Mouse (Mus musculus): ENCODE results near the gene Onecut1. TPM values are rescaled to one million over a fixed set of nuclear protein-coding genes. Genes with fewer than 3 reads are reported as not detected.

Onecut1 gene
- polyA plus RNA-seq, 1 experiment from 2014 or later: 0.11 TPM

- H3K27me3 ChIP-seq: peaks cover 96% of the 10 kb centered on the region
- H3K4me3 ChIP-seq (replicated peaks): no peak overlapping the region
- H3K36me3 ChIP-seq: no peaks in the 10 kb centered on the region
- WGBS: 4% methylated on average over 5 of the region's 5 CpGs
- H3K4me2 ChIP-seq (replicated peaks): no peak overlapping the region
- ATAC-seq (ENCODE audit: insufficient number of reproducible peaks, low FRiP score, low TSS enrichment, low read depth): no peak
- no peak overlapping the region for H3K9ac ChIP-seq
- H3K27ac ChIP-seq (replicated peaks): no peak overlapping the region
- no peaks in the 10 kb centered on the region for H3K9me3 ChIP-seq (replicated peaks)
- peaks cover 13% of the 10 kb centered on the region for H3K4me1 ChIP-seq
These were observed 11.0 kb upstream of the Onecut1 start for GRCm38 (mm10) chr9:74850781-74851145.

- H3K27me3 ChIP-seq: peaks cover 95% of the 10 kb centered on the region
- no peak for ATAC-seq (ENCODE audit: insufficient number of reproducible peaks, low FRiP score, low TSS enrichment, low read depth)
- 2% methylated on average over 5 of the region's 5 CpGs for WGBS
These were observed 10.1 kb upstream of the Onecut1 start for GRCm38 (mm10) chr9:74851601-74852000.

GRCm38 (mm10) chr9:74852361-74852760 lies 9.4 kb upstream of the Onecut1 start:
- Histone ChIP-seq H3K4me1 (peaks cover 13% of the 10 kb centered on the region), H3K36me3 (no peaks in the 10 kb centered on the region)
- WGBS: 0% methylated on average over 4 of the region's 4 CpGs

More at GRCm38 (mm10) chr9:74851601-74852000, 10.1 kb upstream of the Onecut1 start:
- Histone ChIP-seq H3K27ac (replicated peaks) (no peak overlapping the region), H3K4me3 (replicated peaks) (no peak overlapping the region), H3K9me3 (replicated peaks) (no peaks in the 10 kb centered on the region), H3K36me3 (no peaks in the 10 kb centered on the region), H3K4me2 (replicated peaks) (no peak overlapping the region), H3K9ac (no peak overlapping the region), H3K4me1 (peaks cover 13% of the 10 kb centered on the region)

GRCm38 (mm10) chr9:74853191-74854072 lies 8.3 kb upstream of the Onecut1 start:
- WGBS: under 1% methylated on average over 28 of the region's 28 CpGs
- Histone ChIP-seq H3K27me3 (peaks cover 97% of the 10 kb centered on the region), H3K4me2 (replicated peaks) (no peak overlapping the region), H3K4me1 (peaks cover 11% of the 10 kb centered on the region), H3K9ac (no peak overlapping the region), H3K36me3 (no peaks in the 10 kb centered on the region), H3K9me3 (replicated peaks) (no peaks in the 10 kb centered on the region), H3K27ac (replicated peaks) (no peak overlapping the region), H3K4me3 (replicated peaks) (no peak overlapping the region)
- no peak for ATAC-seq (ENCODE audit: insufficient number of reproducible peaks, low FRiP score, low TSS enrichment, low read depth)

More at GRCm38 (mm10) chr9:74852361-74852760, 9.4 kb upstream of the Onecut1 start:
- Histone ChIP-seq H3K4me2 (replicated peaks) (no peak overlapping the region), H3K27ac (replicated peaks) (no peak overlapping the region), H3K9ac (no peak overlapping the region), H3K4me3 (replicated peaks) (no peak overlapping the region), H3K27me3 (peaks cover 95% of the 10 kb centered on the region), H3K9me3 (replicated peaks) (no peaks in the 10 kb centered on the region)
- ATAC-seq (ENCODE audit: insufficient number of reproducible peaks, low FRiP score, low TSS enrichment, low read depth): no peak

- H3K36me3 ChIP-seq: no peaks in the 10 kb centered on the region
- H3K4me1 ChIP-seq: peaks cover 4% of the 10 kb centered on the region
- WGBS: under 1% methylated on average over 25 of the region's 25 CpGs
- H3K27me3 ChIP-seq: peaks cover 97% of the 10 kb centered on the region
- no peaks in the 10 kb centered on the region for H3K9me3 ChIP-seq (replicated peaks)
- no peak for ATAC-seq (ENCODE audit: insufficient number of reproducible peaks, low FRiP score, low TSS enrichment, low read depth)
- H3K4me3 ChIP-seq (replicated peaks): no peak overlapping the region
- H3K27ac ChIP-seq (replicated peaks): no peak overlapping the region
- H3K4me2 ChIP-seq (replicated peaks): no peak overlapping the region
- no peak overlapping the region for H3K9ac ChIP-seq
These were observed 7.6 kb upstream of the Onecut1 start for GRCm38 (mm10) chr9:74854073-74854591.

GRCm38 (mm10) chr9:74855446-74855845 lies 6.3 kb upstream of the Onecut1 start:
- Histone ChIP-seq H3K27ac (replicated peaks) (no peak overlapping the region), H3K9me3 (replicated peaks) (no peaks in the 10 kb centered on the region), H3K4me3 (replicated peaks) (no peak overlapping the region), H3K4me2 (replicated peaks) (no peak overlapping the region), H3K27me3 (peaks cover 97% of the 10 kb centered on the region), H3K4me1 (no peaks in the 10 kb centered on the region), H3K9ac (no peak overlapping the region), H3K36me3 (no peaks in the 10 kb centered on the region)
- 6% methylated on average over 4 of the region's 4 CpGs for WGBS
- ATAC-seq (ENCODE audit: insufficient number of reproducible peaks, low FRiP score, low TSS enrichment, low read depth): no peak

- H3K4me2 ChIP-seq (replicated peaks): no peak overlapping the region
- H3K27me3 ChIP-seq: peaks cover 97% of the 10 kb centered on the region
- H3K9me3 ChIP-seq (replicated peaks): no peaks in the 10 kb centered on the region
- no peak for ATAC-seq (ENCODE audit: insufficient number of reproducible peaks, low FRiP score, low TSS enrichment, low read depth)
- H3K4me3 ChIP-seq (replicated peaks): no peak overlapping the region
- peaks cover 10% of the 10 kb centered on the region for H3K4me1 ChIP-seq
- H3K27ac ChIP-seq (replicated peaks): no peak overlapping the region
- H3K36me3 ChIP-seq: no peaks in the 10 kb centered on the region
- 3% methylated on average over 28 of the region's 28 CpGs for WGBS
- H3K9ac ChIP-seq: no peak overlapping the region
These were observed 4.9 kb upstream of the Onecut1 start for GRCm38 (mm10) chr9:74856578-74857507.

GRCm38 (mm10) chr9:74857508-74857840 lies 4.2 kb upstream of the Onecut1 start:
- H3K27ac ChIP-seq (replicated peaks): no peak overlapping the region
- no peak overlapping the region for H3K9ac ChIP-seq
- peaks cover 16% of the 10 kb centered on the region for H3K4me1 ChIP-seq
- no peak overlapping the region for H3K4me3 ChIP-seq (replicated peaks)
- peaks cover 98% of the 10 kb centered on the region for H3K27me3 ChIP-seq
- under 1% methylated on average over 7 of the region's 7 CpGs for WGBS
- no peaks in the 10 kb centered on the region for H3K36me3 ChIP-seq
- no peak for ATAC-seq (ENCODE audit: insufficient number of reproducible peaks, low FRiP score, low TSS enrichment, low read depth)
- no peaks in the 10 kb centered on the region for H3K9me3 ChIP-seq (replicated peaks)
- H3K4me2 ChIP-seq (replicated peaks): no peak overlapping the region

GRCm38 (mm10) chr9:74858111-74858510 lies 3.6 kb upstream of the Onecut1 start:
- Histone ChIP-seq H3K4me1 (peaks cover 21% of the 10 kb centered on the region), H3K27me3 (peaks cover 98% of the 10 kb centered on the region), H3K4me2 (replicated peaks) (no peak overlapping the region), H3K27ac (replicated peaks) (no peak overlapping the region), H3K36me3 (no peaks in the 10 kb centered on the region), H3K4me3 (replicated peaks) (no peak overlapping the region), H3K9ac (no peak overlapping the region), H3K9me3 (replicated peaks) (no peaks in the 10 kb centered on the region)
- WGBS: 7% methylated on average over 5 of the region's 5 CpGs
- no peak for ATAC-seq (ENCODE audit: insufficient number of reproducible peaks, low FRiP score, low TSS enrichment, low read depth)

- Histone ChIP-seq H3K27me3 (peaks cover 99% of the 10 kb centered on the region), H3K4me1 (peaks cover 29% of the 10 kb centered on the region), H3K4me3 (replicated peaks) (0 out of 2 replicates have a peak overlapping the region, but pooled peaks have one; percentile 6), H3K36me3 (no peaks in the 10 kb centered on the region), H3K27ac (replicated peaks) (no peak overlapping the region), H3K4me2 (replicated peaks) (no peak overlapping the region), H3K9ac (no peak overlapping the region), H3K9me3 (replicated peaks) (no peaks in the 10 kb centered on the region)
- ATAC-seq (ENCODE audit: insufficient number of reproducible peaks, low FRiP score, low TSS enrichment, low read depth): no peak
- WGBS: 6% methylated on average over 18 of the region's 18 CpGs
These were observed 1.3 kb upstream of the Onecut1 start for GRCm38 (mm10) chr9:74860461-74860860.

All from embryonic facial prominence, embryonic 15.5 days (tissue).